Mouse (Mus musculus): Measurements from ENCODE around the gene Trim46.

GRCm38 (mm10) chr3:89270891-89271290 is 24.8 kb upstream of the Trim46 start:
- TF ChIP-seq CTCF (IDR thresholded peaks at IDR 0.05; ENCODE audit: low read depth) (no peak), EP300 (IDR thresholded peaks at IDR 0.05; ENCODE audit: low read depth) (no peak)

Measured in heart, postnatal 0 days (tissue).